Mouse (Mus musculus): Measurements from ENCODE around the gene Ap5z1.

The Ap5z1 gene

DNA sequence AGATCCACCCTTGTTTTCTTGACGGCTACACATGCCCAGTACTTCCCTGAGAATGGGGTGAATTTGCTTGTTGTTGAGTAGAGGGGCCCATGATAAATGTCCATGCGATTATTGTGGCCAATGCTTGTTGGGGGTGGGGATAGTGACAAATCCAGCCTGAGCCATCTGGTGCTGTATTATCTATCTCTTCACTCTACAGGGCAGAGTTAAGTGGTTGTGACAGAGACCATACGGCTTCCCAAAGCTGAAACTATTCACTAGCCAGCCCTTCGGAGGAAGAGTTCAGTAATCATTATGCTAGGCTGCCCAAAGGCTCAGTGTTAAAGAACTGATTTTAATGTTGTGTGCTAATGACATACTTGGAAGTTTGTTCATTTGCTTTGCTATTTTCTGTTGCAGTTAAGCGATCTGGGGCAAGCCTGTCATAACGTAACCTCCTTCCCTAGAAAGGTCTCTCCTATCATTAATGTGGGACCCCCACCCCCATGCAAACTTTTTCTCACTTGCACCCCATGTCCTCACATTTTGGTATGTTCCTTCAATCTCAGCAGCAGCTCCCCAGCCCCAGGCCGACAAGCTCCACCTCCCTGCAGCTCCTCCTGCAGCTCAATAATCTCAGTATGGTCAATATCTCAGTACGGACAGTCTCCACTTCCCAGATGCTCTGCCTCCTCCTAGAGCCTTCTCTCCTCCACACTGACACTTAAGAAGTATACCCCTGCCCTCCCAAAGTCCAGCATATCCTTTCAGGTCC, 61.1 kb downstream of the Ap5z1 start:
- no peak for DNase-seq
